Mouse (Mus musculus) megakaryocyte, embryonic 14.5 days (primary cell): ENCODE measurements around the gene Draxin.

Experiments used
- FLI1 ChIP-seq: IDR thresholded peaks from 2 replicates; pipeline ENCODE4 v1.6.1; 2012; ENCODE audit warnings: low read length, inconsistent platforms, mixed read lengths
- GATA1 ChIP-seq: IDR thresholded peaks from 3 replicates; pipeline ENCODE4 v1.6.1; 2012; ENCODE audit warnings: mixed read lengths, low read length, inconsistent platforms, borderline replicate concordance

DNA sequence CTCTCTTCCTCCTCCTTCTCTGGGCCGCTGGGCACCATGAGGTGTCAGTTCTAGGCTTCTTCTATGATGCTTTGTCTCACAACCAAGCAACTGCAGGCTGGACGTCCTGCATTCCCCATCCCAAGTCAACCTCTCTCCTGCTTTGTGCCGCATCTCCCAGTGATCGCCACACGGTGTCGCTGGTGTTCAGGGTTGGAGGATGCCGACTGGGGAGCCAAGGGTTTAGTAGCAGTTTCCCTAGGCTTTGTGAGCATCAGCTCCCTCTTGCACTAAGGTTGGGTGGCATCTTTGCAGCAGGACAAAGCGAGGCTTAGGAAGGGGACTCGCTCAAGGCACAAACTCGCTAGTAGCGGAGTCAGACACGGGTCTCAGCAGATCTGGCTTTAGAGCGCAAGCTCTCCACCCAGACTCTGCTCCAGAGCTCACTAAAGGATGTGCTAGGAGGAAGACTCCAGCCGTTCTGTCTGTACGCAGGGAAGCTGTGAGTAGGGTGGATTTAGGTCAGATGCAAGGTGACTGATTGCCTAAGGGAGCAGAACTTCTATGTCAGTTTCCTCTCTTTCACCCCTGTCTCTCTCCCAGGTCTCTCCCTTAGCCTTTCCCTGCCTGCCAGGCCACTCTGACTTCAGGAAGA is 15.6 kb downstream of the Draxin start:
- TF ChIP-seq FLI1 (no peak), GATA1 (no peak)
